Mouse (Mus musculus) NIH3T3 (cell line): ENCODE results near the gene 3110021N24Rik.
A peak's percentile ranks its signal among the peaks of the same experiment; 100 is the strongest.
"Not testable (repeated sequence)": the region's sequence is repeated elsewhere in the genome, so short reads cannot be mapped to it uniquely, and the experiment has no call there.

ENCODE experiments used
- DNase-seq: peaks from one replicate; pipeline ENCODE4 v3.0.0-alpha.2; 2012; ENCODE audit warnings: low read depth

3110021N24Rik gene

GRCm38 (mm10) chr4:108719349-108719748 lies at the start of gene 3110021N24Rik:
TSS of gene 3110021N24Rik (plus strand) at chr4:108719649.
- no peak for DNase-seq

GRCm38 (mm10) chr4:108686156-108686555 lies 33.3 kb upstream of the 3110021N24Rik start:
- DNase-seq: no peak

GRCm38 (mm10) chr4:108687098-108687497 lies 32.4 kb upstream of the 3110021N24Rik start:
- not testable (repeated sequence) for DNase-seq

GRCm38 (mm10) chr4:108690479-108690878 lies 29.0 kb upstream of the 3110021N24Rik start:
- DNase-seq: peak; percentile 29

- DNase-seq: no peak
Measured at GRCm38 (mm10) chr4:108691469-108691868, 28.0 kb upstream of the 3110021N24Rik start.

GRCm38 (mm10) chr4:108696934-108697333 lies 22.5 kb upstream of the 3110021N24Rik start:
- DNase-seq: peak; percentile 71

- DNase-seq: no peak
Measured at GRCm38 (mm10) chr4:108708209-108708608, 11.2 kb upstream of the 3110021N24Rik start.

- DNase-seq: no peak
Measured at GRCm38 (mm10) chr4:108721245-108721784, 1.9 kb downstream of the 3110021N24Rik start.

GRCm38 (mm10) chr4:108724102-108724501 lies 4.7 kb downstream of the 3110021N24Rik start:
- no peak for DNase-seq

GRCm38 (mm10) chr4:108730450-108730849 lies 11.0 kb downstream of the 3110021N24Rik start:
- no peak for DNase-seq

- no peak for DNase-seq
Measured at GRCm38 (mm10) chr4:108731582-108731981, 12.1 kb downstream of the 3110021N24Rik start.

GRCm38 (mm10) chr4:108746160-108746873 lies 26.9 kb downstream of the 3110021N24Rik start:
- DNase-seq: no peak

GRCm38 (mm10) chr4:108759583-108759982 lies 40.1 kb downstream of the 3110021N24Rik start:
- no peak for DNase-seq

- DNase-seq: no peak
Measured at GRCm38 (mm10) chr4:108768527-108768926, 49.1 kb downstream of the 3110021N24Rik start.

- no peak for DNase-seq
Measured at GRCm38 (mm10) chr4:108779763-108780056, 60.3 kb downstream of the 3110021N24Rik start.

GRCm38 (mm10) chr4:108780057-108780863 lies 60.8 kb downstream of the 3110021N24Rik start, which contains the start of gene Zfyve9:
TSS of gene Zfyve9 (minus strand) at chr4:108780798.
- DNase-seq: peak; percentile 92

- DNase-seq: no peak
Measured at GRCm38 (mm10) chr4:108780864-108781205, 61.4 kb downstream of the 3110021N24Rik start.

GRCm38 (mm10) chr4:108781596-108781995 lies 62.1 kb downstream of the 3110021N24Rik start:
- peak; percentile 17 for DNase-seq

- peak; percentile 60 for DNase-seq
Measured at GRCm38 (mm10) chr4:108782421-108783085, 63.1 kb downstream of the 3110021N24Rik start.

GRCm38 (mm10) chr4:108789258-108789936 lies 69.9 kb downstream of the 3110021N24Rik start:
- DNase-seq: peak; percentile 41

GRCm38 (mm10) chr4:108790507-108790906 lies 71.1 kb downstream of the 3110021N24Rik start:
- no peak for DNase-seq

GRCm38 (mm10) chr4:108793941-108794340 lies 74.5 kb downstream of the 3110021N24Rik start:
- DNase-seq: peak; percentile 48
